Mouse (Mus musculus): ENCODE measurements around the gene Gm13762. TPM values are rescaled to one million over a fixed set of nuclear protein-coding genes. Genes with fewer than 3 reads are reported as not detected.

The Gm13762 gene
- polyA plus RNA-seq (2014; fragmentation: Illumina TruSeq; extraction: RNeasy Lipid Tissue Mini Kit (QIAGEN cat#74804); ENCODE audit: low replicate concordance): not detected

GRCm38 (mm10) chr2:88980181-88980580, at the start of gene Gm13762:
Gene Gm13762 (minus strand): TSS chr2:88980281.

DNA sequence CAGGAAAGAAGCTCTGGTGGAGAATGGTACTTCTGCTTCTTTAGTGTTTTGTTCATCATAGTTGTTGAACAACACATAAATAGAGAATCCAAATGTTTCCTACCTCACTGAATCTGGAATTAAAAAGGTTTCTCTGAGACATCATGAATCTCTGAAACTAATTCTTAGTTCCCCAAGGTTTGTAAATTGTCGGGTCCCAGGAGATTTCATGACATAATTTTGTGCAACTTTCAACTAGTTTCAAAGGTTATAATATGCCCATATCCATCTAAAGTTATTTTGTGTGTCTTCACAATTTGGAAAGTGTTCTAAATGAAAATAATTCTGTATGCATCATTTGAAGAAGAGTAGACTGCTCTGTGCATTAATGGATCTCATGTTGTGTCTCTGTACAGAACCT, 38.2 kb upstream of the Gm13762 start, which contains the start of gene Olfr1216:
Gene Olfr1216, minus strand, starts transcription at position 101 of the 400 bp plus-strand sequence.

DNA sequence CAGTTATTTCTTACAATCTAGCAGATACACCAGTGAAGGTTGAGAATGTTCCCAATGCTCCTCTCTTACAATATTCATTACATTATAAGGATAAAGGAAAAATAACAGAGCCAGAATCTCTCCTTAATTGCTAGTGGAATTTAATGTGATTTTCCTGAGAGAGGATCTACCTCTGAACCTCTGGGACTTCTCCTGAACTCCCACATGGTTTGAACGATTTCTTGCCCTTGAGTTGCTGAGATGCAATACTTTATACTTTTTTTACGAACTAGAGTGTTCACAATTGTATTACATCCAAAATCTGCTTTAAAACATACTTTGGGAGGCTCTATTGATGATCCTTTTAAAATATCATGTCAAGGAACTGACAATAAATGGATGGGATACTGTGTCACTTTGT, 26.8 kb upstream of the Gm13762 start, which contains the start of gene Olfr1215:
Gene Olfr1215, minus strand, starts transcription at position 101 of the 400 bp plus-strand sequence.

GRCm38 (mm10) chr2:88992553-88992952, 12.5 kb upstream of the Gm13762 start, which contains the start of gene Olfr1214:
Gene Olfr1214 (minus strand): TSS chr2:88992653.

DNA sequence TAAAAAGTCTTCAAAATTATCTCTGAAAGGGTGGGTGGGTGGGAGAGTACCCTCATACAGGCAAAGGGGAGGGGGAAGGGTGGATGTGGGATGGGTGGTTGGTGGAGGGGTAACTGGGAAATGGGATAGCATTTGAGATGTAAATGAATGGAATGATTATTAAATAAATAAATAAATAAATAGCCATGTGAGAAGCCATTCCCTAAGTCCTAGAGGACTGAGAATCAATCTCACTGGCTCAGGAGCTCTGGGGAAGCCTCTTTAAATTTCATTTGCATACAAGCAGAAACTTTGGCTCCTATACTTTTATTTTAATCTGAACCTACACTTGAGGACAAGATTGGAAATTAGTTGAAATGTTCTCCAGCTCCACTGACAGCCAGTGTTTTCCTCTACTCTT, 26.4 kb downstream of the Gm13762 start, which contains the start of gene Olfr1212:
Gene Olfr1212, plus strand, starts transcription at position 301 of the 400 bp plus-strand sequence.

GRCm38 (mm10) chr2:88938011-88938410, 42.1 kb downstream of the Gm13762 start, which contains the start of gene Olfr1211:
Gene Olfr1211 (minus strand): TSS chr2:88938111.

Other genes starting within 250 kb of the Gm13762 start
- not detected for gene Olfr1197, start 247.9 kb downstream of the Gm13762 start, polyA plus RNA-seq (2014; fragmentation: Illumina TruSeq; extraction: RNeasy Lipid Tissue Mini Kit (QIAGEN cat#74804); ENCODE audit: low replicate concordance)
- not detected for gene Olfr1198, start 228.9 kb downstream of the Gm13762 start, polyA plus RNA-seq (2014; fragmentation: Illumina TruSeq; extraction: RNeasy Lipid Tissue Mini Kit (QIAGEN cat#74804); ENCODE audit: low replicate concordance)
- not detected for gene Olfr1199, start 219.8 kb downstream of the Gm13762 start, polyA plus RNA-seq (2014; fragmentation: Illumina TruSeq; extraction: RNeasy Lipid Tissue Mini Kit (QIAGEN cat#74804); ENCODE audit: low replicate concordance)
- not detected for gene Olfr1200, start 209.8 kb downstream of the Gm13762 start, polyA plus RNA-seq (2014; fragmentation: Illumina TruSeq; extraction: RNeasy Lipid Tissue Mini Kit (QIAGEN cat#74804); ENCODE audit: low replicate concordance)
- gene Olfr1201, start 187.2 kb downstream of the Gm13762 start, polyA plus RNA-seq (2014; fragmentation: Illumina TruSeq; extraction: RNeasy Lipid Tissue Mini Kit (QIAGEN cat#74804); ENCODE audit: low replicate concordance): not detected
- not detected for gene Olfr1202, start 165.8 kb downstream of the Gm13762 start, polyA plus RNA-seq (2014; fragmentation: Illumina TruSeq; extraction: RNeasy Lipid Tissue Mini Kit (QIAGEN cat#74804); ENCODE audit: low replicate concordance)
- not detected for gene Olfr1205, start 150.5 kb downstream of the Gm13762 start, polyA plus RNA-seq (2014; fragmentation: Illumina TruSeq; extraction: RNeasy Lipid Tissue Mini Kit (QIAGEN cat#74804); ENCODE audit: low replicate concordance)
- gene Olfr1204, start 131.0 kb downstream of the Gm13762 start, polyA plus RNA-seq (2014; fragmentation: Illumina TruSeq; extraction: RNeasy Lipid Tissue Mini Kit (QIAGEN cat#74804); ENCODE audit: low replicate concordance): not detected
- not detected for gene Olfr1206, start 117.0 kb downstream of the Gm13762 start, polyA plus RNA-seq (2014; fragmentation: Illumina TruSeq; extraction: RNeasy Lipid Tissue Mini Kit (QIAGEN cat#74804); ENCODE audit: low replicate concordance)
- gene Olfr1208, start 78.0 kb downstream of the Gm13762 start, polyA plus RNA-seq (2014; fragmentation: Illumina TruSeq; extraction: RNeasy Lipid Tissue Mini Kit (QIAGEN cat#74804); ENCODE audit: low replicate concordance): not detected
- not detected for gene Olfr1209, start 65.1 kb downstream of the Gm13762 start, polyA plus RNA-seq (2014; fragmentation: Illumina TruSeq; extraction: RNeasy Lipid Tissue Mini Kit (QIAGEN cat#74804); ENCODE audit: low replicate concordance)
- gene Olfr1211, start 42.2 kb downstream of the Gm13762 start, polyA plus RNA-seq (2014; fragmentation: Illumina TruSeq; extraction: RNeasy Lipid Tissue Mini Kit (QIAGEN cat#74804); ENCODE audit: low replicate concordance): not detected
- gene Olfr1212, start 26.3 kb downstream of the Gm13762 start, polyA plus RNA-seq (2014; fragmentation: Illumina TruSeq; extraction: RNeasy Lipid Tissue Mini Kit (QIAGEN cat#74804); ENCODE audit: low replicate concordance): not detected
- gene Olfr1214, start 12.4 kb upstream of the Gm13762 start, polyA plus RNA-seq (2014; fragmentation: Illumina TruSeq; extraction: RNeasy Lipid Tissue Mini Kit (QIAGEN cat#74804); ENCODE audit: low replicate concordance): not detected
- gene Olfr1215, start 26.7 kb upstream of the Gm13762 start, polyA plus RNA-seq (2014; fragmentation: Illumina TruSeq; extraction: RNeasy Lipid Tissue Mini Kit (QIAGEN cat#74804); ENCODE audit: low replicate concordance): not detected
- gene Olfr1216, start 38.1 kb upstream of the Gm13762 start, polyA plus RNA-seq (2014; fragmentation: Illumina TruSeq; extraction: RNeasy Lipid Tissue Mini Kit (QIAGEN cat#74804); ENCODE audit: low replicate concordance): not detected
- gene Olfr1217, start 51.8 kb upstream of the Gm13762 start, polyA plus RNA-seq (2014; fragmentation: Illumina TruSeq; extraction: RNeasy Lipid Tissue Mini Kit (QIAGEN cat#74804); ENCODE audit: low replicate concordance): not detected
- not detected for gene Olfr1218, start 80.9 kb upstream of the Gm13762 start, polyA plus RNA-seq (2014; fragmentation: Illumina TruSeq; extraction: RNeasy Lipid Tissue Mini Kit (QIAGEN cat#74804); ENCODE audit: low replicate concordance)
- gene Olfr1219, start 103.2 kb upstream of the Gm13762 start, polyA plus RNA-seq (2014; fragmentation: Illumina TruSeq; extraction: RNeasy Lipid Tissue Mini Kit (QIAGEN cat#74804); ENCODE audit: low replicate concordance): not detected
- gene Olfr1220, start 126.6 kb upstream of the Gm13762 start, polyA plus RNA-seq (2014; fragmentation: Illumina TruSeq; extraction: RNeasy Lipid Tissue Mini Kit (QIAGEN cat#74804); ENCODE audit: low replicate concordance): not detected
- not detected for gene Olfr1221, start 137.0 kb upstream of the Gm13762 start, polyA plus RNA-seq (2014; fragmentation: Illumina TruSeq; extraction: RNeasy Lipid Tissue Mini Kit (QIAGEN cat#74804); ENCODE audit: low replicate concordance)
- not detected for gene Olfr1222, start 152.8 kb upstream of the Gm13762 start, polyA plus RNA-seq (2014; fragmentation: Illumina TruSeq; extraction: RNeasy Lipid Tissue Mini Kit (QIAGEN cat#74804); ENCODE audit: low replicate concordance)
- gene Olfr1223, start 171.3 kb upstream of the Gm13762 start, polyA plus RNA-seq (2014; fragmentation: Illumina TruSeq; extraction: RNeasy Lipid Tissue Mini Kit (QIAGEN cat#74804); ENCODE audit: low replicate concordance): not detected
- not detected for gene Olfr1224-ps1, start 183.8 kb upstream of the Gm13762 start, polyA plus RNA-seq (2014; fragmentation: Illumina TruSeq; extraction: RNeasy Lipid Tissue Mini Kit (QIAGEN cat#74804); ENCODE audit: low replicate concordance)
- not detected for gene Olfr1225, start 194.4 kb upstream of the Gm13762 start, polyA plus RNA-seq (2014; fragmentation: Illumina TruSeq; extraction: RNeasy Lipid Tissue Mini Kit (QIAGEN cat#74804); ENCODE audit: low replicate concordance)
- not detected for gene Olfr1226, start 219.8 kb upstream of the Gm13762 start, polyA plus RNA-seq (2014; fragmentation: Illumina TruSeq; extraction: RNeasy Lipid Tissue Mini Kit (QIAGEN cat#74804); ENCODE audit: low replicate concordance)

Data from small intestine, adult 10 weeks (tissue).